Mouse (Mus musculus) E14TG2a.4 (cell line): ENCODE data around the gene Rps6ka2.

Source experiments
- CTCF ChIP-seq: conservative IDR thresholded peaks from 2 replicates; pipeline ENCODE4 v1.5.1; 2014; ENCODE audit warnings: low read length
- NANOG ChIP-seq: IDR thresholded peaks from 2 replicates; pipeline ENCODE4 v1.6.1; 2014; ENCODE audit warnings: borderline replicate concordance, low read length, mixed read lengths
- POU5F1 ChIP-seq: IDR thresholded peaks from 2 replicates; pipeline ENCODE4 v1.6.1; 2014; ENCODE audit warnings: low read length, borderline replicate concordance

DNA sequence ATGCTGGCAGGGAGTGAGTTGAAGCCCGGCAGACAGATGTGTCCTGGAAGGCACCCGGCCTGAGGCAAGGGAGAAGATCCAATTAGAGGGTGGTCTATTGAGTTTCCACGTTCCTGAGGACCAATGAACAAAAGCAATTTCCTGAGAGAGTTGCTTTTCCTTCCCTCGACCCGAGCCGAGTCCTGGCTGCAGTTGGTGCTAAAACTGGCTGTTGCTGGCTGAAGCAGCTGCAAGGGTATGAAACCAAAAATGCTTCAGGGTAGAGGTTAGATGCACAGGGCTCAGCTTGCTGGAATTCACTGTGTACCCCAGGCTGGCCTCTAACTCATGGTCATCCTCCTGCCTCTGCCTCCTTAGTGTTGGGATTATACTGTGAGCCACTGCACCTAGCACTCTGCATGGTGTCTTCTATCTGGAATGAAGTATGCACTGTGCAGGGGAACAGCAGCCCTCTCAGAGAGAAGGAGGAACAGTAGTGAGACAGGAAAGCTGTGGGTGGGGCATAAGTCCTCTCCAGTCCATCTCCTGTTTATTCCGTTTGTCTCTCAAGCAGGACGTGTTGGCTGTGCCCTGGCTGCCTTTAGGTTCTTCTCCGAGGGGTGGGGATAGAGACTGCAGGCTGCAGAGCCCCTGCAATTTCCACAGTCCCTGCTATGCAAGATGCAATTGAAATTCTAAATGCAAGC is 24.4 kb upstream of the Rps6ka2 start:
- no peak for TF ChIP-seq CTCF
- TF ChIP-seq POU5F1, result no peak
- TF ChIP-seq NANOG, result no peak
